Mouse (Mus musculus): ENCODE measurements around the gene Tspan15.

The Tspan15 gene

DNA sequence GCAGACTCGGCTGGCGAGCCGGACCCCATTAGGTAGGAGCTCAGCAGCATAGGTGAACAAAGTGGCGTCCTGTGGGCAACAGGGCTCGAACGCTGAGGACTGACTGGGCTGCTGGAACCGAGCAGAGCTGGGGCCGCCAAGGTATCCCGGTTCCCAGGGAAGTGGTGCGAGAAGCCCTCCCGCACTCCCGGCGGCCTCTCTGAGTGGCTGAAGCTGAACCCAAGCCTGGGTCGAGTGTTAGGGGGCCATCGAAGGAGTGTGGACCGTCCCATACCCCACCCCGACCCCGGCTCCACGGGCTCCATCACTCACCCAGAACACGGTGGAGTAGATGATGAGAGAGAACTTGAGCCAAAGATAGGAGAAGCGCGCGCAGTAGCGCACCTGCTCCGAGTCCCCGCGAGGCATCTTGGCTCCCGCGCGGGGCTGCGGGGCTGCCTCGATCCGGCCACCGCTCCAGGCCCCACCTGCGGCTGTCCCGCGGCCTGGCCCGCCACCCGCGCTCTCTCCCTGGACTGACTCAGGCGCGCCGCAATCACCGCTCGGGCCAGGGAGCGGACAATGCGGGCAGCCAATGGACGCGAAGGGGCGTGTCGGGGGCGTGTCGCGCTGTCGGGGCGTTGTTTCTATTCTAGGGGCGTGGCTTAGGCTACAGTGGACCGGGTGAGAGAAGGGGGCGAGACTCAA, at the start of gene Tspan15:
Gene Tspan15, minus strand, starts transcription at position 544 of the 687 bp plus-strand sequence.
- DNase-seq, result peak; percentile 80 to 83

DNA sequence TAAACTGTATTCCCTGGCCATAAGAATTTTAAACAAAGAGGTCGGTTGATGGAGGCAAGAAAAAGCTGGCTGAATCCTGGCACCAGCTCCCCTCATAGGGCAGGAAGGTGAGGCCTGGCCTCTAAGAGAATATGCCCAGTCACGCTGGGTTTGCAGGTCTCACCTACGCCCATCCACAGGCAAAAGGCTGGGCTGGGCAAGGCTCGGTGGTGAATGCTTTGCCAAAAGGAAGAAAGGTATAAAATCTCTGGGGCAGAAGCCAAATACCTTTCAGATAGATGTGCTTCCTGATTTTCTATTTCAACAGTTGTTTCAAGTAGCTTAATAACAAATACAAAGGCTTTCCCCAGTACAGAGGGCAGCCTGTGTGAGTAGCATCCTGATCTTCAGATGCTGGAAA, 48.6 kb upstream of the Tspan15 start:
- DNase-seq, result no peak

DNA sequence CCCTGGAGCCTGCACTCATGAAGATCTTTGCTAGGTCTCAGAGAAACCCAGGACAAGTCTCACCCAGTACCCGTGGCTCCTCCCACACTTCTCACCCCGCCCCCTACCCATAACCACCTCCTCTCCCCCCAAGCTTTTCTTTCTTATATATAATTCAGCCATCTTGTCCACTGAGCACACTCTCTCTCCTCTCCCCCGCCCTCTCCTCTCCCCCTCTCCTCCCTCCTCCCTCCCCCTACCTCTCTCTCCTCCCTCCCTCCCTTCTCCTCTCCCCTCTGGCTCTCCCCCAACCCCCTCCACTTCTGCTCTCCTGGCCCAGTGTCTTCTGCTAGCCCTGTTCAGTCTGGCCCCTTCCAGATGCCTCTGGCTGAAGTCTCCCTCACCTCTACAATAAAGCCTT, 48.0 kb upstream of the Tspan15 start:
- DNase-seq, result no peak

DNA sequence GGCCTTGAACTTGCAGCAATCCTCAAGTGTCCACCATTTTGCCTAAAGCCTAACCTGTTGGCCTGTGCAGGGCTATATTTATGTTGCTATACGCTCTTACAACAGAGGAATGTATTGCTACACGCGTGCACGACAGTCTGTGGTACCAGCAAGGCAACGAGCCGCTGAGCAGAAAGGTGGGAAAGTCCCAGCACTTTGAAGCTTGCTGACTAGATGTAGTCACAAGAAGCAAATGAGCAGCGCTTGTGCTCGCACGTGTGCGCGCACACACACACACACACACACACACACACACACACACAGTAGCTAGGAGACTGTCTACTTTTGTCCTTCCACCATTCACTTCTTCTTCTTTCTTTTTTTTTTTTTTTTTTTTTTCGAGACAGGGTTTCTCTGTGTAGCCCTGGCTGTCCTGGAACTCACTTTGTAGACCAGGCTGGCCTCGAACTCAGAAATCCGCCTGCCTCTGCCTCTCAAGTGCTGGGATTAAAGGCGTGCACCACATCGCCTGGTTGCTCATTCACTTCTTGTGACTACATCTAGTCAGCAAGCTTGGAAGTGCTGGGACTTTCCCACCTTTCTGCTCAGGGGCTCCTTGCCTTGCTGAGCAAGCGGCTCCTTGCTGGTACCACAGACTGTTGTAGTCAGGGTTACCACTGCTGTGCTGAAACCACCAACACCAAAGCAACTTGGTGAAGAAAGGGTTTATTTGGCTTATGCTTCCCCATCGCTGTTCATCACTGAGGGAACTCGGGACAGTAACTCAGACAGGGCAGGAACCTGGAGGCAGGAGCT, 46.6 kb upstream of the Tspan15 start:
- no peak for DNase-seq

DNA sequence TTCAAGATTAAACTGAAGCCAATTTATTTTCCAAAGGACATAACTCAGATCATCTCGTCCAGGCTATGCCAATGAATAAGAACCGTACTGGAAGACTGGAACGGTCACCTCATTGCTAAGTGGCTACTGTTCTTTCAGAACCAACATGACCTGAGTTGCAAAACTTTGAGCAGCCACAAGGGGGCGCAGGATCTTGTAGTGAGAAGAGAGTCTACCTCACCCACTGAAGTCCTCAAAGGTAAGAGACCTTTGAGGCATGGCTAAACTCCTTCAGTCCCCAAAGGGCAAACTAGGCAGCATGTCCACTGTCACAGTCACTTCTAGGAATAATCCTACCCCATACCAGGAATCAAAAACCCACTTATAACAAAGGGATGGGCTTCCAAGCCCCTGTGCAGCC, 44.2 kb upstream of the Tspan15 start:
- peak; percentile 50 to 86 for DNase-seq

DNA sequence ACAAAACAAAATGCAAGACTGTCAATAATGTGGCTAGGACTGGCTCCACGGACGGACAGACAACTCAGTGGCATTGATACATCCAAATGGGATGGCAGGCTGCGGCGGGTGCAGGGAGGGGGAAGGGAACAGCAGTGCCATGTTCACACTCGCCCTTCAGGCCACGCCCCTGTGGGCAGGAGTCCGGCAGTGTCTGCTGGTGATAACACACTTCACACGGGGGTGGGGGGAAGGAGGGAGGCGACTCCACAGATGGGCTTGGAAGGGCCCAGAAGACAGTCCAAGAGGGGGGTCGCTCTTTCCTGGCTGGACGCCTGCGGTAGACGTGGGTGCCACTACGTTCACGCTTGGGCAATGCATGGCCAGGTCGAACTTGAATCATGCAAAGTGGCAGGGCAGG, 38.2 kb upstream of the Tspan15 start:
- DNase-seq, result no peak

DNA sequence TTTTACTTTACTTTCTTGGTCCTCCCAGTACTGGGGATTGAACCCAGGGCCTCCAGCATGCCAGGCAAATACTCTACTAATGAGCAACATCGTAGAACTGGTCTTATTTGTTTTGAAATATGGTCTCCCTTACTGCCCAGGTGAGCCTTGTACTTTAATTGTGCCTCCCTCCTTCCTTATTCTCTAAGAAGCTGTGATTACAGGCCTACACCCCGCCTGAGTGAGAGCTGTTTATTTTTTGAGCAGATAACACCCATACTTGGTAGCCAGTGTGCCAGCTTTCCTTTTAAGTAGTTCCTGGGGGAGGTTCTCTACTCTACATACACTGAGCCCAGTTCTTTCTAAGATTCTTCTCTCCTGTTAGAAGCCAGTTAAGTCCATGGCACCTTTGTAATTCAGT, 33.2 kb upstream of the Tspan15 start:
- DNase-seq, result no peak

DNA sequence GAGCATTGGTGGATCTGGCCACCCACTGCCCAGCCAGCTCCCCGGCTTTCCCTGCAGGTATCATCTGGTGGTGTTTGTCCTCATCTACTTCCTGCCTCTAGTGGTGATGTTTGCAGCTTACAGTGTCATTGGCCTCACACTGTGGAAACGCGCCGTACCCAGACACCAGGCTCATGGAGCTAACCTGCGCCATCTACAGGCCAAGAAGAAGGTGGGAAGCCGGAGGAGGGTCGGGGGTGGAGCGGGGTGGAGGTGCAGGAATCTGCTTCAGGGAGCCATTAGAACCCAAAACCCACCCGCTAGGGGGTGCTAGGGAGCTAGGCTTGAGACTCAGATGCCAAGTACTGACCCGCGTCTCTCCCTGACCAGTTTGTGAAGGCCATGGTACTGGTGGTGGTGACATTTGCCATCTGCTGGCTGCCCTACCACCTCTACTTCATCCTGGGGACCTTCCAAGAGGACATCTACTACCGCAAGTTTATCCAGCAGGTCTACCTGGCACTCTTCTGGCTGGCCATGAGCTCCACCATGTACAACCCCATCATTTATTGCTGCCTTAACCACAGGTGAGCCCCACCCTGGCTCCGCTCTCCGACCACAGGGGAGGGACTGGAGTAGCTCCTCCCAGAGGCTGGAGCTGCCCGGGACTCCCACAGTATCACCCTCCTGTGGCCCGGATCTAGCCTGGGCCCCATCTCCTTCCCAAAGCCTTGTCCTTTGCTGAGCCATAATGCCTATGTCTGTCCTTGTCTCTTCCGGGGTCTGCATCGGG, 30.2 kb upstream of the Tspan15 start:
- peak in 1 of 2 experiments; percentile 52 for DNase-seq

DNA sequence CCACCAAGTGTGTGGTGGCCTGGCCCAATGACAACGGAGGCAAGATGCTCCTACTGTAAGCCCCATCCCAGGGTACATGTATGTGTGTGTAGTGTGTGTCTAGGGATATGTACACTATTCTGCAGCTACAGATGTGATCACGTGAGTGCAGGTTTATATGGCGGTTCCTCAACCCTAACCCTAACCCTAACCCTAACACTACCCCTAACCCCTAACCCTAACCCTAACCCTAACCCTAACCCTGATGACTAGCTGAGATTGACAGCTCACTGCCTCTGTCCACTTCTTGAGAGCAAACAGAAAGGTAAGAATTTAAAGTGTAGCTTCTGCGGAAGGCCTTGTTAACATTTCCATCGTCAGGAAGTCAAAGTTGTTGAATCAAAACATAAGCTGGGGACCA, 27.2 kb upstream of the Tspan15 start:
- DNase-seq, result no peak

DNA sequence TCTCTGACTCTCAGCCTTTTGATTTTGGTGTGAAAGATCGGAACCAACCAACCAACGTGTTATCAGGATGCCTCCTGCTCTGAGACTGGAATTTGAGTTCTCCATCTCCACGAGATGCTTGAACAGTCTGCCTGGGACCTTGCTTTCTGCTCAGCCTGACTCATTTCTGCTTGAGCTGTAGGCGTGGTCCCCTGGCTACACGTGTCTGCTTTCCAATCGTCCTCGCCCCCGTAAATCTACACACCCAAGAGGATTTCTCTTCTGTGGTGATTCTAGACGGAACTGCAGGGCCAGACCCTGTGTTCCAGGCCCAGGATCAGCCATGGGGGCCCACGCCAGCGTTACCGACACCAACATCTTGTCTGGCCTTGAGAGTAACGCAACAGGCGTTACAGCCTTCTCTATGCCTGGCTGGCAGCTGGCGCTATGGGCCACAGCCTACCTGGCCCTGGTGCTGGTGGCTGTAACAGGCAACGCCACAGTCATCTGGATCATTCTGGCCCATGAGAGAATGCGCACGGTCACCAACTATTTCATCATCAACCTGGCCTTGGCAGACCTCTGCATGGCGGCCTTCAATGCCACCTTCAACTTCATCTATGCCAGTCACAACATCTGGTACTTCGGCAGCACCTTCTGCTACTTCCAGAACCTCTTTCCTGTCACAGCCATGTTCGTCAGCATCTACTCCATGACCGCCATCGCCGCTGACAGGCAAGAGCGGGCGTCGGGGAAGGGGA, 21.6 kb upstream of the Tspan15 start:
- no peak for DNase-seq

DNA sequence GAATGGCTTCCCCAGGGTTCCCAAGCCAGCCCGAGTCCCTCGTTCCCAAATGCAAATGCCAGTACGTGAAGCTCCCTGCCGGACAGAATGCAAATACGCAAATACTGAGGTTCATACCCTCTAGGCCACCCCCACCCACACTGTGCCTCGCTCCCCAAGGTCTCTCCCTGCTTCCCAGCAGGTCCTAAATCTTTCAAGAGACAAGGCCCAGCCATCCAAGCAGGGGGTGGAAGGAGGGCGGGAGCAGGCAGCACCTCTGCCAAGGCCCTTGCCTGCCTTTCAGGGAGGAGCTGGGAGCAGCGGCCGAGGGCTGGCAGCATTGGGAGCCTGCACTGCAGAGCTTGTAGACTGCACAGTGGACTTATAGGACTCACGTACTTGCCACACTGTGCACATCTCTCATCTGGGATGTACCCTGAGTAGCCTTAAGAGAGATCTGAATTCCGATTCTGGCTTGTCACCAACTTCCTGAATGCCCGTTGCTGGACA, 21.0 kb upstream of the Tspan15 start, which contains the start of gene Tacr2:
Gene Tacr2, plus strand, starts transcription at position 439 of the 489 bp plus-strand sequence.
- DNase-seq, result no peak

DNA sequence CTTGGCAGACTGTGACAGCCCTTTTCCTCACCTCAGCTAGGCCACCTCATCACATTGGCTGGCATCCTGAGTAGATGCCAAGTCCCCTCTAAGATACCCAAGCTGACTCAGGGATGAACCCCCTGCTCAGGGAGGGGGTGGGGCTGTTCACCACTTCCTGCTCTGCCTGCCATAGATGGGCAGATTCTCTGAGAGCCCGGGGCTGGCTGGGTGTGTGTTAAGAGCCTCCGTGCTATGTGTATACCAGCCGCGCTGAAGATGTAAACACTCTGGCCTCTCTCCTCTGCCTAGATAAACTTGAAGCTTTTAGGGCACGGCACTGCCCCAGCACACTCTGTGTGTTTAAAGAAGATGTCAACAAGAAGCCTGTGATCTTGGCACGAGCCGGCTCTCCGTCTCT, 16.8 kb upstream of the Tspan15 start:
- peak in 1 of 2 experiments; percentile 20 for DNase-seq

DNA sequence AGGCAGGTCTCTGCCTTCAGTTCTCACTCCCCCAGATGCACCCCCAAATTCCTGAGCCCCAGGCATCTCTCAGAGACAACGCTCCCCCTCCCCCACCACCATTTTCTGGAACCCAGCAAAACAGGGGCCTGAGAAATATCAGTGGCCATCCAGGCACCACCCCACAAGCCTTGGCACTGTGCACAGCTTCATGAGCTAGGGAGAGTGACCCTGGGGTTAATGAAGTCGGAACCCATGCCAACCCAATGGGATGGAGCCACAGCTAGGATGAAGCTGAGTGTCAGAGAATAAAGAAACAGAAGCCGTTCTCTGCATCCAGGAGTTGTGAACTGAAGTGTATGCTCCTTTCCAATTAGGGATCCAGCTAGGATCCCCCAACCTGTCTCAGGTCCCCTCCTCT, 16.1 kb upstream of the Tspan15 start:
- DNase-seq, result no peak

DNA sequence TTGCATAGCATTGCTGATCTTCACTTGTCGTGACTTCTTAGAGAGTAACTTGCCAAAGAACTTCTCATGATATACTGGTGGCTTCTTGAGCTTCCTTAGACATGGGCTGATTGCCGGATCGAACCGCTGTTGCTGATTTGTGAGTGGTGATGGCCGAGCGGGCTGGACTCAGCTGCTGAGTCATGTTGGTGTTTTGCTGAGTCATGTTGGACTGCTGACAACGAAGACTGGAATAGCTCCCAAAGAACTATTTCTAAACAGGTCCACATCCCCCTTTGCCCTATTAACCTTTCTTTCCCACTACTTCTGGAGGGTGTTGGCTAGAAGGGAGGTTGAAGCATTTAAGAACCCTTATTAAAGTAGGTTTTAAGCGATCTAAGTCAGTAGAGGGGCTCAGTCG, 13.0 kb upstream of the Tspan15 start:
- no peak for DNase-seq

DNA sequence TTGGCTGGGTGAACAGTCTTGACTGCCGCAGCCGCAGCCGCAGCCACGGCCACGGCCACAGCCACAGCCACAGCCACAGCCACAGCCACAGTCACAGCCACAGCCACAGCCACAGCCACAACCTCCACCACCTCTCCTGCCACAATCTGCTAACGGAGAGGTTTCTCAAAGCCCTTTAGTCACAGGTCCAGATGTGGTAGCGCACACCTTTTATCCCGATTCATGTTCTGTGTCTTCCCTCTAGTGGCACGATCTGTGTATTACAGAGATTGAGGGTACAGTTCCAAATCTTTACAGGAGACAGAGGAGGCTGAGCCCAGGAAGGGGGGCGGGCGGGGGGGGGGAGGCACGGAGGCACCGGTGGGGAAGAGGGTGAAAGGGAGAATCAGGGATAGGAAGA, 11.8 kb upstream of the Tspan15 start:
- peak in 1 of 2 experiments; percentile 46 for DNase-seq

DNA sequence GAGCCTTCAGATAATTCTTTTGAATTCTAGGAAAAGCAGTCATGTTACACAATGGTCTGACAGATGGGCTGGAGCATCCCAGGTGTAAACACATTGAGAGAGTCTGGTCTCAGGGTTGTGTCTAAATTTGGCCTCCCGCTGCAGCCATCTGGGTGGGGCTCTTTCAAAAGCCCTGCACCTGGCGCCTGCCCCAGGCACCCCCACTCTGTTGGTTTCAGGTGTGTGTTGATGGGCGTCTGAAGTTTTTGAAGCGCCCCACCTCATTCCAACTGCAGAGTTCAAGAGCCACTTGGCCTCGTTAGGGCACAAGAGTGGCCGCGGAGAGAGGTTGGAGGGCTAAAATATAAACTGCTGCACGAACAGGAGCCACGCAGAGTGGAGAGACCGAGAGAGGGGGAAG, 11.3 kb upstream of the Tspan15 start:
- DNase-seq, result no peak

DNA sequence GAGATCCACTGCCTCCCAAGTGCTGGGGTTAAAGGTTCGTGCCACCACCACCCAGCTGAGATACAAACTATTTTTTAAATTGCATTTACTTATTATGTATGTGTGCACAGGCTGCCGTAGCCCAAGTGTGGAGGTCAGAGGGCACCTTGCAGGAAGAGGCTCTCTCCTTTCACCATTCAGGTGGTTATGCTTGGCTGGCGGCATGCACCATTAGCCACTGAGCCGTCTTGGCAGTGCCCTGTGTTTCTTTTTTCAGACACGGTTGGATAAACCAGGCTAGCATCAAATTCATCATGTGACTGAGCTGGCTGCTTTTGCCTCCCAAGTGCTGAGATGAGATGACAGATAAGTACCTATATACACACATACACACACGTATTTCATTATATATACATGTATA, 8.2 kb upstream of the Tspan15 start:
- DNase-seq, result no peak

DNA sequence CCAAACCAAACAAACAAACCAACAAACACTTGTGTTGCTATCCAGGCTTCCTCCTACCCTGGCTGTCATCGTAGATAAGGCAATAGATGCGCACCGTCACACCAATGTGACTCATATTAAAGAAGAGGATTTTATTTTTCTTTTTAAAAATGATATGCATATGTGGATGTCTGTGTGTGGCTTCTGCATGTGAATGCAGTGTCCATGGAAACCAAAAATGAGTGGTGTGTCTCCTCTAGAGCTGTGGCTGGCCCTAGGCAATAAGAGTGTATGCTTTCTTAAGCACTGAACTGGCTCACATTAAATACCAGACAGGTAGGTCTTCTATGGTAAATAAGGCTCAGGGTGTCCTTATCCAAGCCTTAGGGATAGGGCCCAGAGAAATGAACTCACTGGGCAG, 7.6 kb upstream of the Tspan15 start:
- no peak for DNase-seq

DNA sequence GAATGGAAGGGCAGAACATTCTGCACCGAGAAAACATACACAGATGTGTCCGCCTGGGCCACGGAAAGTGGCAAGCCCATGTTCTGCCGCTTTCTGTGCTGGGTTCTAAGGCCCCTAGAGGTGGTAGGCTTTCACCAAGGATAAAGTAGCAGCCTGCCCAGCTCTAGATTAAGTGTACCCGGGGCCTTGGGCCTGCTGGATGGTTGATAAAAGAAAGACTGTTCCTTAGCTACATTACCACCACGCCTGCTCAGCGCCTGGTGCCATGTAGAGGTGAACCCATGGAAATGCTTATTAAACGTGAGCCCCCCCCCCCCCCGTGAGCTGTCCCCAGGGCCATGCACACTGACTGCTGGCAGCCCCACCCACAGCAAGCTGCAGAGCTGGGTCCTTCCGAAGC, 6.2 kb upstream of the Tspan15 start:
- DNase-seq, result no peak

DNA sequence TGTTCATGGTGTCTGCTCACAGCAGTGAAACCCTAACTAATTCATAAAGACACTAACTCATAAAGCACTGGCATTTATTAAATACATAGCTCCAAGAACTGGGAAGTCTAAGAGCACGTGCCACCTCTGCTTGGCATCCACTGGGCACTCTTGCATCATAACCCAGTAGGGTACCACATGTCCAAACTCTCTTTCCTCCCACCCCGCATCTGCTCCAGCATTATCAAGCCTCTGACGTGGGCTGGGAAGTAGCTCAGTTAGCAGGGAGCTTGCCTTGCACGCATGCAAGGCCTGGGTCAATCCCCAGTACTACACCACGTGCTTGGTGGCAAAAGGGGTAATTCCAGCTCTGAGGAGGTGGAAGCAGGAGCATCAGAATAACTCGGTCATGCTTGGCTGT, 5.1 kb upstream of the Tspan15 start:
- DNase-seq, result no peak

DNA sequence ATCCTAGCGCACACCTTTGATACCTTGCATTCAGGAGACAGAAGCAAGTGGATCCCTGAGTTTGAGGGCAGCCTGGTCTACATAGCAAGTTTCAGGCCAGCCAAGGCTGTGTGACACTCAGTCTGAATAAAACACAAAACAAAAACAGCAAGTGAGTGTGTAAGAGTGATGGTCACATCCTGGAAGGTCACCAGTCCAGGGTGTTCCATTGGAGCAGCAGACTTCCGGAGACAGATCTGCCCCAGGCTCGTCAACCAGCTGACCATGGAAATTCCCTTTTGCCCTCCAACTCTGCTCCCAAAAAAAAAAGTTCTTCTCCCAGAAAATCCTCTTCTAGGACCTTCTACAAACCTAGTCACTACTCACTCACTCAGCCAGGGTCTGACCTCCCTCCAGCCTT, 760 bp upstream of the Tspan15 start:
- no peak for DNase-seq

DNA sequence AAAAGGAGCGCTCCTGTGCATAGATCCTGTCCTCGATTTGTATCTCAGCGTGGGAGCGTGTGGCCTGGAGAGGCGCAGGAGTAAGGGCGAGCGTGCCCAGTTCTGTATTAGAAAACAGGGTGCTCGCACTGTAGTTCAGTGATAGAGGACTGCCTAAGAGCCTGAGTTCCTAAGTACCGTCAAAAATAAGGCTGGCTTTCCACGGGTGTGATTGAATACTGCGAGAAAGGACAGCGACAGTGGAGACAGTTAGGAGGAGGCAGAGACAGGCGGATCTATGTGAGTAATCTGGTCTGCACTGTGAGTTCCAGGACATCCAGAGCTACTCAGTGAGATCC, 313 bp upstream of the Tspan15 start:
- no peak for DNase-seq

DNA sequence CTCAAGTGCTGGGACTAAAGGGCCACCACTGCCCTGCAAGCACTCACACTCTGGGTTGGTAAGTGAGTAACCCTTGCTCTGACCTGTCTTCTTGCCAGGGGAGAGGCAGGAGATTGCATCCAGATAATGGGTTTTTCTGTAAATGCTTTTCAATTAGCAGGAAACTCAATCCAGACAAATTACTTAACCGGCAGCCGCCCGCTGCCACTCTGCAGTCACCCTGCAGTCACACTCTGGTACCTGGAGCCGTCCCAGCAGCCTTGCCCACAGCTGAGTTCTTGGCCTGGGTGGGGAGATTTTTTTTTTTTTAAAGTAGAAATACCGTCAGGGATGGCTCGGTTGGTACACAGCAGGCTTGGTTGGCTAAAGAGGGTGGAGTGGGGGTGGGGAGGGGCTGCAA, 2.9 kb downstream of the Tspan15 start:
- DNase-seq, result no peak

All from spleen, adult 18-20 months (tissue).